Mouse (Mus musculus) hindbrain, postnatal 0 days (tissue): Measurements from ENCODE around the gene Vmn2r82. TPM values are rescaled to one million over a fixed set of nuclear protein-coding genes. Genes with fewer than 3 reads are reported as not detected.
"Not testable (repeated sequence)": the region's sequence is repeated elsewhere in the genome, so short reads cannot be mapped to it uniquely, and the experiment has no call there.

Source experiments
- ATAC-seq: fragments of 200-750 bp; cut with Nextera tagmentation; 2 replicates; pipeline ENCODE4 v1.8.0; 2017; ENCODE audit warnings: mild to moderate bottlenecking, moderate TSS enrichment, moderate library complexity
- DNase-seq: peaks from one replicate; pipeline ENCODE4 v3.0.0-alpha.2; 2015; ENCODE audit warnings: low spot score
- H3K27ac ChIP-seq: fragments of 300-500 bp; sonication (generic); 2 replicates; pipeline ENCODE4 v1.5.1; 2014; ENCODE audit warnings: mild to moderate bottlenecking
- H3K27me3 ChIP-seq: fragments of 300-500 bp; sonication (generic); 2 replicates; pipeline ENCODE4 v1.6.1; 2014; ENCODE audit warnings: low read length, mixed read lengths; ENCODE audit not compliant: insufficient read depth
- H3K36me3 ChIP-seq: fragments of 300-500 bp; sonication (generic); 2 replicates; pipeline ENCODE4 v1.6.1; 2014; ENCODE audit warnings: low read length, mixed read lengths; ENCODE audit not compliant: insufficient read depth
- H3K4me1 ChIP-seq: fragments of 300-500 bp; sonication (generic); 2 replicates; pipeline ENCODE4 v1.6.1; 2014; ENCODE audit warnings: antibody characterized with exemption, low read length, mixed read lengths; ENCODE audit not compliant: insufficient read depth
- H3K4me2 ChIP-seq: fragments of 300-500 bp; sonication (generic); 2 replicates; pipeline ENCODE4 v1.6.1; 2014; ENCODE audit warnings: low read depth, mild to moderate bottlenecking, low read length, moderate library complexity, mixed read lengths
- H3K4me3 ChIP-seq: fragments of 300-500 bp; sonication (generic); 2 replicates; pipeline ENCODE4 v1.5.1; 2014; ENCODE audit warnings: low read length
- H3K9ac ChIP-seq: fragments of 300-500 bp; sonication (generic); replicated peaks from 2 replicates; pipeline ENCODE4 v1.6.1; 2014; ENCODE audit warnings: mild to moderate bottlenecking, low read length, moderate library complexity, mixed read lengths
- H3K9me3 ChIP-seq: fragments of 300-500 bp; sonication (generic); 2 replicates; pipeline ENCODE4 v1.6.1; 2016; ENCODE audit warnings: low read length, mixed read lengths
- CTCF ChIP-seq: IDR thresholded peaks from 2 replicates; pipeline ENCODE4 v1.5.1; 2016; ENCODE audit warnings: antibody characterized with exemption, control low read depth, low read depth
- WGBS: fragments of 180-500 bp; shearing (Covaris S2); extraction: QIAGEN DNeasy Blood & Tissue Kit; methylation state at CpG from one replicate; pipeline ENCODE4 v1.1.7; 2014; 5-methylcytosine and 5-hydroxymethylcytosine counted together
- polyA plus RNA-seq: library from polyadenylated mRNA; unstranded; fragments of >200 nt; fragmentation: Nextera tagmentation; extraction: Ambion mirVana; gene quantifications from 2 replicates; pipeline ENCODE4 v1.2.1, GENCODE M21; 2015
- total RNA-seq: library from RNA; depleted of rRNA; stranded (reverse); fragments of >200 nt; gene quantifications from 2 replicates; pipeline ENCODE4 v1.2.3, GENCODE M21; 2014; rRNA removed

Vmn2r82 gene
- total RNA-seq (not detected in 2 replicates), polyA plus RNA-seq (not detected in 2 replicates)

DNA sequence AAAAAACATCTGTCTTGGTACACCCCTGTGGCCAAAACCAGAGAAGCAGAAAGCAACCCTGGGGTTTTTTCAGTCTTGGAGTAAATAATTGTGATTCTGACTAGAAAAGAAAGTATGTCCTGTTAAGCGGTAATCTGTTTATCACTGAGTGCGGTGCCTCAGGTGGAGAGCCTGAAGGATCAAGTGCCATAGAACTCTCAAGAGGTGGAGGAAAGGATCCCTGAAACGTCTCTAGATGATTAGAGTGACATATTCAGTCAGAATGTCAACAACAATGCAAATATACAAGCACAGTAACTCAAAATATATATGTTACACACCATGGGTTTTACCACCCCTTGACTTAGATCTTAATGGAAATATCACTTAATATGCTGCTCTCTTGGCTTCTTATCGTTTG lies at the start of gene Vmn2r82:
Vmn2r82 (plus strand) TSS at position 301 of the 400 bp plus-strand sequence.
- ATAC-seq = not testable (repeated sequence)

GRCm38 (mm10) chr10:79322033-79322736 lies 34.1 kb upstream of the Vmn2r82 start:
- H3K27me3 ChIP-seq, H3K27ac ChIP-seq, H3K36me3 ChIP-seq, H3K4me1 ChIP-seq, H3K9me3 ChIP-seq, H3K9ac ChIP-seq: not testable (repeated sequence)
- peak overlapping the region; percentile 45 for H3K4me2 ChIP-seq
- TF ChIP-seq CTCF = peak; percentile 61
- ATAC-seq (0 out of 2 replicates have a peak, but pooled peaks have one; percentile 35), DNase-seq (peak; percentile 32)
- WGBS = 4% methylated on average over 16 of the region's 16 CpGs
- H3K4me3 ChIP-seq = peak overlapping the region; percentile 29

More for the DNA sequence above, at the start of gene Vmn2r82:
- not testable (repeated sequence) for H3K27me3 ChIP-seq, H3K9ac ChIP-seq, DNase-seq, H3K36me3 ChIP-seq, H3K4me3 ChIP-seq, H3K4me1 ChIP-seq, H3K4me2 ChIP-seq, H3K9me3 ChIP-seq, H3K27ac ChIP-seq
- 81% methylated on average over 4 of the region's 4 CpGs for whole genome bisulfite sequencing

DNA sequence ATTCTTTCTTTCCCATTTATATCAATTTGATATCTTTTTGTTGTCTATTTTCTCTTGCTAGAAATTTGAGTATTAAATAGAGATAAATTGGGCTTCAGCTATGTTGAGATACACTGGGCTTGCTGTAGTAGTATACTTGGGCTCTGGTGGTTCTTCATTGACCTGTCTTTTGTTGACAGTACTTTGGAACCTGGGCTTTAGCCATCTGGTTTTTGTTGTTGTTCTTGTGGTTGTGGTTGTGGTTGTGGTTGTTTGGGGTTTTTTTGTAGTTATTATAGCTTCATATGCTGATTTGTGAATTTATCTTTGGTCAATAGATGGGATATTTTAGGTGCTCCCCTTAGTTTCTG lies 33.6 kb upstream of the Vmn2r82 start:
- Histone ChIP-seq H3K27me3 (no peaks in the 10 kb centered on the region), H3K27ac (no peak overlapping the region), H3K9ac (no peak overlapping the region), H3K36me3 (no peaks in the 10 kb centered on the region), H3K4me3 (no peak overlapping the region), H3K4me2 (peak overlapping the region; percentile 45; the same call in 1 of the 2 replicates), H3K4me1 (no peaks in the 10 kb centered on the region), H3K9me3 (no peaks in the 10 kb centered on the region)
- TF ChIP-seq CTCF = no peak
- 0 out of 2 replicates have a peak, but pooled peaks have one; percentile 12 for ATAC-seq
- no peak for DNase-seq

GRCm38 (mm10) chr10:79399946-79400700 lies 43.8 kb downstream of the Vmn2r82 start:
- ATAC-seq, DNase-seq: not testable (repeated sequence)
- 80% methylated on average over 8 of the region's 8 CpGs for WGBS

DNA sequence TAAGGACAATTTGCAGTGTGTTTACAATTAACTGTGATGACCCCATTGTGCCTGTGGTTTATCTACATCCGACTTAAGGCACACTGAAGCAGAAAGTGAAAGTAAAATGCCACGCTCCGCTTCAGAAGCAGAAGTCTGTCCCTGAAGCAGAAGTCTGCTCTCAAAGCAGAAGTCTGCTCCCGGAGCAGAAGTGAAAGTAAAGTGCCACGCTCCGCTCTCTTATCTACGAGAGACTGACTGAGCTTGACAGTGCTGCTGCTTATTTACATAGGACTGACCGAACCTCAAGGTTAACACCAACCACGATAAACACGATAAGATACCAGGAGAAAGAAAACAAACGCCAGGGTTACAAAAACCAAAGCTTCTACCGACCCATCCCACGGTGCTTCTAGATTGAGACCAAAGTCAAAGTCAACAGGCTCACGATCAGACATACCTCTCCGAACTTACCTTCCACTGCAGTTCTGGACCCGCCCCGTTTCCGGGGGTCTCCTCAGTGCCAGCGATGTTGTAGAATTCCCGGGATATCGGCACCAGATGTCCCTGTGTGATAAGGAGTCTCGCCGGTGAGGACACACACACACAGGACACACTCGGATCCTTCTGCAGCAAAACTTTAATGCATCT lies 60.9 kb downstream of the Vmn2r82 start:
- H3K36me3 ChIP-seq = no peaks in the 10 kb centered on the region
- no peaks in the 10 kb centered on the region for H3K27me3 ChIP-seq
- H3K4me2 ChIP-seq = no peak overlapping the region
- H3K27ac ChIP-seq = no peak overlapping the region
- H3K9me3 ChIP-seq = no peaks in the 10 kb centered on the region
- TF ChIP-seq CTCF = no peak
- no peak overlapping the region for H3K4me3 ChIP-seq
- DNase-seq = no peak
- WGBS = 95% methylated on average over 24 of the region's 24 CpGs
- ATAC-seq = no peak
- no peaks in the 10 kb centered on the region for H3K4me1 ChIP-seq
- no peak overlapping the region for H3K9ac ChIP-seq

More at GRCm38 (mm10) chr10:79399946-79400700, 43.8 kb downstream of the Vmn2r82 start:
- H3K9me3 ChIP-seq, H3K27ac ChIP-seq, H3K4me1 ChIP-seq, H3K4me2 ChIP-seq, H3K36me3 ChIP-seq, H3K4me3 ChIP-seq, H3K9ac ChIP-seq, H3K27me3 ChIP-seq: not testable (repeated sequence)

GRCm38 (mm10) chr10:79417772-79418170 lies 61.5 kb downstream of the Vmn2r82 start:
- H3K9me3 ChIP-seq, H3K36me3 ChIP-seq, H3K4me2 ChIP-seq, ATAC-seq, H3K9ac ChIP-seq, H3K27ac ChIP-seq, H3K4me3 ChIP-seq, H3K27me3 ChIP-seq, H3K4me1 ChIP-seq, DNase-seq: not testable (repeated sequence)
- 89% methylated on average over 6 of the region's 6 CpGs for WGBS

- not testable (repeated sequence) for ATAC-seq, H3K4me3 ChIP-seq, H3K4me1 ChIP-seq, H3K9me3 ChIP-seq, H3K4me2 ChIP-seq, DNase-seq, H3K27me3 ChIP-seq, H3K36me3 ChIP-seq, H3K27ac ChIP-seq, H3K9ac ChIP-seq
- WGBS = 90% methylated on average over 23 of the region's 23 CpGs
These were observed 79.0 kb downstream of the Vmn2r82 start for GRCm38 (mm10) chr10:79435141-79435820.
